14 mouse cellular contexts compared by ENCODE assay signal in genomic region chr14:103663026-103663425, GRCm38 (mm10). TPM values are rescaled to one million over a fixed set of nuclear protein-coding genes. Genes with fewer than 3 reads are reported as not detected.
DNase-seq lines count a peak whose midpoint lies in the region; ATAC-seq and TF ChIP-seq lines count a peak whose summit lies in the region.
"Had no signal": no experiment of that assay in that cellular context is flagged by ENCODE, and none has a peak within 500 bp of the region (broad histone marks: within the 10 kb centered on the region; RNA-seq: fewer than 3 reads in every experiment).

No protein-coding gene starts in this region.

- no peaks in the 10 kb centered on the region for H3K27me3 ChIP-seq in hindbrain, embryonic 11.5 days (ENCODE audit: control insufficient read depth, insufficient read depth, low read length)
- H3K27me3 ChIP-seq in hindbrain, embryonic 10.5 days (ENCODE audit: insufficient read depth, poor library complexity, severe bottlenecking): no peaks in the 10 kb centered on the region
- no peaks in the 10 kb centered on the region for H3K27me3 ChIP-seq in neural tube, embryonic 14.5 days (ENCODE audit: control insufficient read depth, insufficient read depth, low read length)
- H3K27me3 ChIP-seq in intestine, embryonic 15.5 days (replicated peaks): no peaks in the 10 kb centered on the region
- H3K27me3 ChIP-seq: limb, embryonic 15.5 days; stomach, embryonic 15.5 days had no signal

- TF ChIP-seq POLR2A in cortical plate, adult 2 months (IDR thresholded peaks at IDR 0.05; ENCODE audit: extremely low read depth, insufficient read depth, low read length): no peak

- no peak overlapping the region for H3K4me3 ChIP-seq in hindbrain, embryonic 11.5 days (ENCODE audit: low read depth, low read length)
- no peak overlapping the region for H3K4me3 ChIP-seq in hindbrain, embryonic 10.5 days
- no peak overlapping the region for H3K4me3 ChIP-seq in cortical plate, adult 2 months (ENCODE audit: insufficient read depth, low read length)
- H3K4me3 ChIP-seq in neural tube, embryonic 14.5 days (ENCODE audit: low read depth, low read length): no peak overlapping the region
- H3K4me3 ChIP-seq in intestine, embryonic 15.5 days (replicated peaks): no peak overlapping the region
- H3K4me3 ChIP-seq: limb, embryonic 15.5 days; stomach, embryonic 15.5 days had no signal

- 66% methylated on average over 7 of the region's 7 CpGs for WGBS in hindbrain, embryonic 11.5 days
- 66% methylated on average over 7 of the region's 7 CpGs for WGBS in hindbrain, embryonic 10.5 days
- 58% methylated on average over 7 of the region's 7 CpGs for WGBS in neural tube, embryonic 14.5 days
- WGBS in intestine, embryonic 15.5 days: 81% methylated on average over 7 of the region's 7 CpGs

- no peaks in the 10 kb centered on the region for H3K4me1 ChIP-seq in hindbrain, embryonic 11.5 days (replicated peaks; ENCODE audit: control insufficient read depth, insufficient read depth, low read length)
- H3K4me1 ChIP-seq in hindbrain, embryonic 10.5 days (replicated peaks): peaks cover 10% of the 10 kb centered on the region
- H3K4me1 ChIP-seq in cortical plate, adult 2 months (ENCODE audit: control insufficient read depth, insufficient read depth, low read length): peaks cover 6% of the 10 kb centered on the region; the same call in 1 of the 2 replicates
- 0 out of 2 replicates have a peak, but pooled peaks cover 3% of the 10 kb centered on the region for H3K4me1 ChIP-seq in neural tube, embryonic 14.5 days (ENCODE audit: control insufficient read depth, insufficient read depth, low read length)
- no peaks in the 10 kb centered on the region for H3K4me1 ChIP-seq in intestine, embryonic 15.5 days (replicated peaks)
- H3K4me1 ChIP-seq: limb, embryonic 15.5 days; stomach, embryonic 15.5 days had no signal

- H3K27ac ChIP-seq in hindbrain, embryonic 11.5 days (ENCODE audit: low read depth, low read length): no peak overlapping the region
- no peak overlapping the region for H3K27ac ChIP-seq in hindbrain, embryonic 10.5 days
- H3K27ac ChIP-seq in cortical plate, adult 2 months (ENCODE audit: insufficient read depth, low read length): no peak overlapping the region
- no peak overlapping the region for H3K27ac ChIP-seq in neural tube, embryonic 14.5 days (ENCODE audit: low read depth, low read length)
- no peak overlapping the region for H3K27ac ChIP-seq in intestine, embryonic 15.5 days
- H3K27ac ChIP-seq: limb, embryonic 15.5 days; stomach, embryonic 15.5 days had no signal

- H3K36me3 ChIP-seq in hindbrain, embryonic 11.5 days (ENCODE audit: control insufficient read depth, insufficient read depth, low read length): no peaks in the 10 kb centered on the region
- H3K36me3 ChIP-seq in hindbrain, embryonic 10.5 days: peaks cover 47% of the 10 kb centered on the region
- H3K36me3 ChIP-seq in neural tube, embryonic 14.5 days (ENCODE audit: control insufficient read depth, insufficient read depth, low read length): peaks cover 12% of the 10 kb centered on the region; the same call in 1 of the 2 replicates
- no peaks in the 10 kb centered on the region for H3K36me3 ChIP-seq in intestine, embryonic 15.5 days
- H3K36me3 ChIP-seq: limb, embryonic 15.5 days; stomach, embryonic 15.5 days had no signal

- ATAC-seq in hindbrain, embryonic 11.5 days (ENCODE audit: low FRiP score): peak; percentile 73
- ATAC-seq in neural tube, embryonic 14.5 days (ENCODE audit: low read depth): peak; percentile 74; the same call in 1 of the 2 replicates
- no peak for ATAC-seq in intestine, embryonic 15.5 days

- no peak for DNase-seq in hindbrain, embryonic 11.5 days (ENCODE audit: low spot score)
- DNase-seq in hindbrain, embryonic 10.5 days (ENCODE audit: low spot score): no peak
- peak; percentile 84 for DNase-seq in layer of hippocampus, adult 11-12 months (ENCODE audit: low spot score)
- no peak for DNase-seq in embryo, embryonic 10.5 days (ENCODE audit: low spot score)
- DNase-seq in lung, postnatal 25 days (ENCODE audit: low spot score): no peak
- DNase-seq: cerebellum, adult 8-10 months; lung, postnatal 36 days had no signal

- 0 out of 2 replicates have a peak, but pooled peaks have one; percentile 0 for TF ChIP-seq CTCF in cortical plate, adult 2 months (IDR thresholded peaks at IDR 0.05; ENCODE audit: extremely low read depth, insufficient read depth, low read length)

- H3K9me3 ChIP-seq in hindbrain, embryonic 11.5 days (ENCODE audit: control insufficient read depth, low read length): no peaks in the 10 kb centered on the region
- no peaks in the 10 kb centered on the region for H3K9me3 ChIP-seq in hindbrain, embryonic 10.5 days
- H3K9me3 ChIP-seq in neural tube, embryonic 14.5 days (ENCODE audit: control insufficient read depth, low read length): no peaks in the 10 kb centered on the region
- no peaks in the 10 kb centered on the region for H3K9me3 ChIP-seq in intestine, embryonic 15.5 days
- H3K9me3 ChIP-seq: limb, embryonic 15.5 days; stomach, embryonic 15.5 days had no signal

- no peak overlapping the region for H3K4me2 ChIP-seq in hindbrain, embryonic 11.5 days (replicated peaks; ENCODE audit: low read depth, low read length)
- H3K4me2 ChIP-seq in neural tube, embryonic 14.5 days (ENCODE audit: low read depth, low read length): no peak overlapping the region
- no peak overlapping the region for H3K4me2 ChIP-seq in intestine, embryonic 15.5 days (replicated peaks)
- H3K4me2 ChIP-seq: heart, embryonic 11.5 days; limb, embryonic 15.5 days; stomach, embryonic 15.5 days had no signal

- no peak overlapping the region for H3K9ac ChIP-seq in hindbrain, embryonic 11.5 days (ENCODE audit: low read depth, low read length)
- H3K9ac ChIP-seq in neural tube, embryonic 14.5 days (replicated peaks; ENCODE audit: low read depth, low read length): no peak overlapping the region
- H3K9ac ChIP-seq in intestine, embryonic 15.5 days: no peak overlapping the region
- H3K9ac ChIP-seq: limb, embryonic 15.5 days; stomach, embryonic 15.5 days had no signal

RNA-seq across cellular contexts. Expression of gene Slain1, which starts 13.0 kb away (rescaled TPM):
- polyA plus RNA-seq in hindbrain, embryonic 11.5 days (2014; fragmentation: Nextera tagmentation; extraction: Ambion mirVana): 13.3 and 14.9 TPM in 2 replicates
- 8.2 and 13.3 TPM in 2 replicates for polyA plus RNA-seq in hindbrain, embryonic 10.5 days (2016; fragmentation: Nextera tagmentation; extraction: Ambion mirVana)
- polyA plus RNA-seq in cortical plate, adult 2 months (2012; rRNA removed): 58.4 and 72.4 TPM in 2 replicates
- polyA plus RNA-seq in neural tube, embryonic 14.5 days (2014; fragmentation: Nextera tagmentation; extraction: Ambion mirVana): 23.7 and 25.9 TPM in 2 replicates
- polyA plus RNA-seq in intestine, embryonic 15.5 days (2015; fragmentation: Nextera tagmentation; extraction: Ambion mirVana): 2.5 and 3.3 TPM in 2 replicates
- polyA plus RNA-seq: C2C12 had no signal
